Mouse (Mus musculus): ENCODE results near the gene Hras.
A peak's percentile ranks its signal among the peaks of the same experiment; 100 is the strongest.

Hras gene

GRCm38 (mm10) chr7:141193948-141194347 is at the start of gene Hras, which contains the start of gene Lrrc56:
TSS of gene Hras (minus strand) at chr7:141194005.
TSS of gene Lrrc56 (plus strand) at chr7:141194157.
- DNase-seq: peak; percentile 97

- DNase-seq: no peak
These were observed 37.7 kb upstream of the Hras start for GRCm38 (mm10) chr7:141231551-141231950.

- DNase-seq: no peak
These were observed 37.3 kb upstream of the Hras start for GRCm38 (mm10) chr7:141231111-141231510.

- DNase-seq: no peak
These were observed 36.8 kb upstream of the Hras start for GRCm38 (mm10) chr7:141230570-141230969.

- no peak for DNase-seq
These were observed 35.9 kb upstream of the Hras start for GRCm38 (mm10) chr7:141229702-141230101.

- DNase-seq: peak; percentile 96
These were observed 34.7 kb upstream of the Hras start, which contains the start of gene Phrf1 for GRCm38 (mm10) chr7:141228279-141229067. TSS of gene Phrf1 (plus strand) at chr7:141228784.

- no peak for DNase-seq
These were observed 34.0 kb upstream of the Hras start for GRCm38 (mm10) chr7:141227796-141228195.

GRCm38 (mm10) chr7:141226535-141226934 is 32.7 kb upstream of the Hras start:
- DNase-seq: no peak

- DNase-seq: no peak
These were observed 29.0 kb upstream of the Hras start for GRCm38 (mm10) chr7:141222696-141223215.

- DNase-seq: no peak
These were observed 28.3 kb upstream of the Hras start for GRCm38 (mm10) chr7:141222126-141222467.

- peak; percentile 85 for DNase-seq
These were observed 27.7 kb upstream of the Hras start for GRCm38 (mm10) chr7:141221249-141222125.

GRCm38 (mm10) chr7:141220377-141220776 is 26.6 kb upstream of the Hras start:
- DNase-seq: no peak

- DNase-seq: no peak
These were observed 25.8 kb upstream of the Hras start for GRCm38 (mm10) chr7:141219558-141220099.

GRCm38 (mm10) chr7:141218557-141219133 is 24.8 kb upstream of the Hras start:
- DNase-seq: no peak

- no peak for DNase-seq
These were observed 24.3 kb upstream of the Hras start for GRCm38 (mm10) chr7:141218141-141218540.

- DNase-seq: no peak
These were observed 23.7 kb upstream of the Hras start for GRCm38 (mm10) chr7:141217343-141218013.

GRCm38 (mm10) chr7:141216894-141217293 is 23.1 kb upstream of the Hras start:
- DNase-seq: no peak

- DNase-seq: no peak
These were observed 22.3 kb upstream of the Hras start for GRCm38 (mm10) chr7:141215880-141216733.

- DNase-seq: peak; percentile 82
These were observed 21.5 kb upstream of the Hras start, which contains the start of gene Rassf7 for GRCm38 (mm10) chr7:141215101-141215879. TSS of gene Rassf7 (plus strand) at chr7:141215860.

GRCm38 (mm10) chr7:141214310-141214709 is 20.5 kb upstream of the Hras start:
- no peak for DNase-seq

Measured in cerebellum, adult 8-10 months (tissue).